Mouse (Mus musculus): ENCODE data around the gene Bcr. TPM values are rescaled to one million over a fixed set of nuclear protein-coding genes. Genes with fewer than 3 reads are reported as not detected.

Bcr gene
- total and polyA plus RNA-seq, 2 experiments from 2014 or later: 11.0 to 59.8 TPM

- TF ChIP-seq CTCF (IDR thresholded peaks at IDR 0.05): no peak
- ATAC-seq (ENCODE audit: low FRiP score) (0 out of 2 replicates have a peak, but pooled peaks have one; percentile 48), DNase-seq (ENCODE audit: low spot score) (no peak)
- no peak overlapping the region for H3K27ac ChIP-seq (ENCODE audit: low read depth, low read length)
- H3K9me3 ChIP-seq (ENCODE audit: low read length): no peaks in the 10 kb centered on the region
- H3K9ac ChIP-seq (replicated peaks; ENCODE audit: low read length, poor library complexity, severe bottlenecking): no peak overlapping the region
- 46% methylated on average over 22 of the region's 22 CpGs for WGBS
- H3K4me3 ChIP-seq (ENCODE audit: low read depth, low read length): no peak overlapping the region
- no peak overlapping the region for H3K4me2 ChIP-seq (ENCODE audit: low read depth, low read length, poor library complexity, severe bottlenecking)
- H3K27me3 ChIP-seq (ENCODE audit: insufficient read depth, low read length): no peaks in the 10 kb centered on the region
- no peaks in the 10 kb centered on the region for H3K36me3 ChIP-seq (ENCODE audit: insufficient read depth, low read length)
- H3K4me1 ChIP-seq (ENCODE audit: insufficient read depth, low read length): 0 out of 2 replicates have a peak, but pooled peaks cover 3% of the 10 kb centered on the region
Measured at GRCm38 (mm10) chr10:75093252-75093987, 33.0 kb downstream of the Bcr start.

- Histone ChIP-seq H3K4me3 (ENCODE audit: low read depth, low read length) (no peak overlapping the region), H3K4me1 (ENCODE audit: insufficient read depth, low read length) (0 out of 2 replicates have a peak, but pooled peaks cover 3% of the 10 kb centered on the region), H3K9ac (replicated peaks; ENCODE audit: low read length, poor library complexity, severe bottlenecking) (no peak overlapping the region), H3K9me3 (ENCODE audit: low read length) (no peaks in the 10 kb centered on the region), H3K27ac (ENCODE audit: low read depth, low read length) (no peak overlapping the region), H3K27me3 (ENCODE audit: insufficient read depth, low read length) (no peaks in the 10 kb centered on the region), H3K4me2 (ENCODE audit: low read depth, low read length, poor library complexity, severe bottlenecking) (no peak overlapping the region), H3K36me3 (ENCODE audit: insufficient read depth, low read length) (no peaks in the 10 kb centered on the region)
- DNase-seq (ENCODE audit: low spot score) (no peak), ATAC-seq (ENCODE audit: low FRiP score) (no peak)
- WGBS: 100% methylated on average over 1 of the region's 1 CpGs
- TF ChIP-seq CTCF (IDR thresholded peaks at IDR 0.05): no peak
Measured at GRCm38 (mm10) chr10:75094338-75094737, 33.9 kb downstream of the Bcr start.

GRCm38 (mm10) chr10:75095216-75095615 lies 34.8 kb downstream of the Bcr start:
- H3K27me3 ChIP-seq (ENCODE audit: insufficient read depth, low read length): no peaks in the 10 kb centered on the region
- no peak for DNase-seq (ENCODE audit: low spot score)
- no peak for TF ChIP-seq CTCF (IDR thresholded peaks at IDR 0.05)
- H3K4me2 ChIP-seq (ENCODE audit: low read depth, low read length, poor library complexity, severe bottlenecking): no peak overlapping the region
- ATAC-seq (ENCODE audit: low FRiP score): no peak
- no peaks in the 10 kb centered on the region for H3K36me3 ChIP-seq (ENCODE audit: insufficient read depth, low read length)
- H3K9me3 ChIP-seq (ENCODE audit: low read length): no peaks in the 10 kb centered on the region
- no peak overlapping the region for H3K4me3 ChIP-seq (ENCODE audit: low read depth, low read length)
- no peak overlapping the region for H3K9ac ChIP-seq (replicated peaks; ENCODE audit: low read length, poor library complexity, severe bottlenecking)
- 96% methylated on average over 7 of the region's 7 CpGs for WGBS
- H3K27ac ChIP-seq (ENCODE audit: low read depth, low read length): no peak overlapping the region
- 0 out of 2 replicates have a peak, but pooled peaks cover 6% of the 10 kb centered on the region for H3K4me1 ChIP-seq (ENCODE audit: insufficient read depth, low read length)

GRCm38 (mm10) chr10:75098446-75099183 lies 38.2 kb downstream of the Bcr start:
- WGBS: 43% methylated on average over 10 of the region's 10 CpGs
- peak; percentile 42 for DNase-seq (ENCODE audit: low spot score)
- ATAC-seq (ENCODE audit: low FRiP score): no peak
- H3K4me2 ChIP-seq (ENCODE audit: low read depth, low read length, poor library complexity, severe bottlenecking): no peak overlapping the region
- TF ChIP-seq CTCF (IDR thresholded peaks at IDR 0.05): no peak
- H3K4me1 ChIP-seq (ENCODE audit: insufficient read depth, low read length): peaks cover 10% of the 10 kb centered on the region; the same call in 1 of the 2 replicates
- H3K36me3 ChIP-seq (ENCODE audit: insufficient read depth, low read length): no peaks in the 10 kb centered on the region
- H3K9ac ChIP-seq (replicated peaks; ENCODE audit: low read length, poor library complexity, severe bottlenecking): no peak overlapping the region
- no peaks in the 10 kb centered on the region for H3K27me3 ChIP-seq (ENCODE audit: insufficient read depth, low read length)
- no peak overlapping the region for H3K4me3 ChIP-seq (ENCODE audit: low read depth, low read length)
- H3K27ac ChIP-seq (ENCODE audit: low read depth, low read length): no peak overlapping the region
- H3K9me3 ChIP-seq (ENCODE audit: low read length): no peaks in the 10 kb centered on the region

- 0 out of 2 replicates have a peak overlapping the region, but pooled peaks have one; percentile 32 for H3K27ac ChIP-seq (ENCODE audit: low read depth, low read length)
- 38% methylated on average over 7 of the region's 7 CpGs for WGBS
- no peak for TF ChIP-seq CTCF (IDR thresholded peaks at IDR 0.05)
- no peaks in the 10 kb centered on the region for H3K27me3 ChIP-seq (ENCODE audit: insufficient read depth, low read length)
- no peaks in the 10 kb centered on the region for H3K9me3 ChIP-seq (ENCODE audit: low read length)
- H3K36me3 ChIP-seq (ENCODE audit: insufficient read depth, low read length): no peaks in the 10 kb centered on the region
- DNase-seq (ENCODE audit: low spot score) (peak; percentile 51), ATAC-seq (ENCODE audit: low FRiP score) (no peak)
- no peak overlapping the region for H3K4me2 ChIP-seq (ENCODE audit: low read depth, low read length, poor library complexity, severe bottlenecking)
- H3K4me3 ChIP-seq (ENCODE audit: low read depth, low read length): no peak overlapping the region
- peaks cover 10% of the 10 kb centered on the region; the same call in 1 of the 2 replicates for H3K4me1 ChIP-seq (ENCODE audit: insufficient read depth, low read length)
- no peak overlapping the region for H3K9ac ChIP-seq (replicated peaks; ENCODE audit: low read length, poor library complexity, severe bottlenecking)
Measured at GRCm38 (mm10) chr10:75100298-75100697, 39.9 kb downstream of the Bcr start.

GRCm38 (mm10) chr10:75103502-75103901 lies 43.1 kb downstream of the Bcr start:
- no peak for TF ChIP-seq CTCF (IDR thresholded peaks at IDR 0.05)
- no peak overlapping the region for H3K27ac ChIP-seq (ENCODE audit: low read depth, low read length)
- no peak for ATAC-seq (ENCODE audit: low FRiP score)
- H3K4me1 ChIP-seq (ENCODE audit: insufficient read depth, low read length): peaks cover 19% of the 10 kb centered on the region; the same call in 1 of the 2 replicates
- no peaks in the 10 kb centered on the region for H3K36me3 ChIP-seq (ENCODE audit: insufficient read depth, low read length)
- H3K9ac ChIP-seq (replicated peaks; ENCODE audit: low read length, poor library complexity, severe bottlenecking): no peak overlapping the region
- no peak overlapping the region for H3K4me3 ChIP-seq (ENCODE audit: low read depth, low read length)
- no peaks in the 10 kb centered on the region for H3K27me3 ChIP-seq (ENCODE audit: insufficient read depth, low read length)
- no peaks in the 10 kb centered on the region for H3K9me3 ChIP-seq (ENCODE audit: low read length)
- no peak for DNase-seq (ENCODE audit: low spot score)
- H3K4me2 ChIP-seq (ENCODE audit: low read depth, low read length, poor library complexity, severe bottlenecking): no peak overlapping the region
- WGBS: 91% methylated on average over 2 of the region's 2 CpGs

Data from midbrain, postnatal 0 days (tissue).